Mouse (Mus musculus): ENCODE data around the gene Aldh16a1.
"Not testable (repeated sequence)": the region's sequence is repeated elsewhere in the genome, so short reads cannot be mapped to it uniquely, and the experiment has no call there.

The Aldh16a1 gene

GRCm38 (mm10) chr7:45131850-45132249 lies 22.5 kb downstream of the Aldh16a1 start:
- DNase-seq = no peak

GRCm38 (mm10) chr7:45129776-45130512 lies 24.4 kb downstream of the Aldh16a1 start:
- no peak for DNase-seq

- peak; percentile 69 to 77 for DNase-seq
Observed at GRCm38 (mm10) chr7:45129318-45129717, 25.1 kb downstream of the Aldh16a1 start.

- DNase-seq = peak; percentile 98 to 99
Observed at GRCm38 (mm10) chr7:45128624-45129246, 25.6 kb downstream of the Aldh16a1 start, which contains the start of gene Rpl13a. TSS of gene Rpl13a (minus strand) at chr7:45128761.

GRCm38 (mm10) chr7:45127700-45128224 lies 26.6 kb downstream of the Aldh16a1 start:
- no peak for DNase-seq

- DNase-seq = no peak
Observed at GRCm38 (mm10) chr7:45126844-45127699, 27.3 kb downstream of the Aldh16a1 start.

GRCm38 (mm10) chr7:45126147-45126843 lies 28.1 kb downstream of the Aldh16a1 start:
- DNase-seq = no peak

- DNase-seq = not testable (repeated sequence)
Observed at GRCm38 (mm10) chr7:45125649-45126048, 28.7 kb downstream of the Aldh16a1 start.

- no peak for DNase-seq
Observed at GRCm38 (mm10) chr7:45125144-45125600, 29.2 kb downstream of the Aldh16a1 start.

GRCm38 (mm10) chr7:45124224-45125143 lies 29.9 kb downstream of the Aldh16a1 start, which contains the start of gene Rps11:
TSS of gene Rps11 (minus strand) at chr7:45124439.
- peak; percentile 99 to 100 for DNase-seq

- DNase-seq = peak in 1 of 2 experiments; percentile 46
Observed at GRCm38 (mm10) chr7:45123186-45123570, 31.2 kb downstream of the Aldh16a1 start.

GRCm38 (mm10) chr7:45122561-45123185 lies 31.7 kb downstream of the Aldh16a1 start:
- DNase-seq = no peak

GRCm38 (mm10) chr7:45121966-45122365 lies 32.4 kb downstream of the Aldh16a1 start:
- no peak for DNase-seq

- DNase-seq = peak; percentile 70 to 87
Observed at GRCm38 (mm10) chr7:45121404-45121803, 33.0 kb downstream of the Aldh16a1 start.

- DNase-seq = no peak
Observed at GRCm38 (mm10) chr7:45119780-45120709, 34.3 kb downstream of the Aldh16a1 start.

GRCm38 (mm10) chr7:45118336-45118735 lies 36.0 kb downstream of the Aldh16a1 start:
- no peak for DNase-seq

GRCm38 (mm10) chr7:45117566-45117965 lies 36.8 kb downstream of the Aldh16a1 start:
- DNase-seq = no peak

- no peak for DNase-seq
Observed at GRCm38 (mm10) chr7:45113476-45113875, 40.9 kb downstream of the Aldh16a1 start.

GRCm38 (mm10) chr7:45112529-45112928 lies 41.9 kb downstream of the Aldh16a1 start:
- no peak for DNase-seq

Data from kidney, postnatal 25 days (tissue).